Mouse (Mus musculus) Patski (cell line): ENCODE measurements around the gene Tnpo1. TPM values are rescaled to one million over a fixed set of nuclear protein-coding genes. Genes with fewer than 3 reads are reported as not detected.

Experiments used
- ATAC-seq: fragments of 100-300 bp; one replicate; pipeline ENCODE4 v1.8.0; 2021
- CTCF ChIA-PET: fragments of 350-600 bp; sonication (Branson Sonifier 250); formaldehyde crosslinking; loops from one replicate; lab custom pipeline; 2022; ENCODE audit warnings: inconsistent platforms; lab: Charles Lee
- POLR2A ChIA-PET: fragments of 350-600 bp; sonication (Branson Sonifier 250); formaldehyde crosslinking; loops from one replicate; lab custom pipeline; 2022; ENCODE audit warnings: antibody characterized with exemption, inconsistent platforms; lab: Charles Lee
- DNase-seq: peaks from one replicate; pipeline ENCODE4 v3.0.0-alpha.2; 2011; ENCODE audit warnings: low read depth, low spot score
- H3K27me3 ChIP-seq: fragments of 371-371 bp; one replicate; pipeline ENCODE4 v1.5.1; 2021
- CTCF ChIP-seq: fragments of 100-300 bp; IDR thresholded peaks from one replicate; pipeline ENCODE4 v1.5.1; 2021
- in situ Hi-C: fragments of 300-500 bp; cut with MboI; formaldehyde crosslinking; loops from 3 replicates; pipeline ENCODE4 v1.11.1; 2018; ENCODE audit warnings: low pct_unique_long_range_greater_than_20kb, mixed read lengths
- polyA plus RNA-seq: library from polyadenylated mRNA; unstranded; gene quantifications from one replicate; pipeline ENCODE4 v1.2.3, GENCODE M21; 2021

The Tnpo1 gene
- polyA plus RNA-seq, 1 experiment from 2014 or later: 61.7 TPM

GRCm38 (mm10) chr13:98926958-98927242 is 716 bp upstream of the Tnpo1 start:
- no peaks in the 10 kb centered on the region for H3K27me3 ChIP-seq
- in situ Hi-C loops: no loop called here
- CTCF ChIA-PET: no interaction called here
- TF ChIP-seq CTCF: no peak
- ATAC-seq (no peak), DNase-seq (no peak)
- POLR2A ChIA-PET: interaction anchor here (1.7 kb wide), 1 partner anchor 15 kb away, joined by 5 read pairs; no protein-coding TSS in a partner anchor

GRCm38 (mm10) chr13:98925486-98926212 is 535 bp downstream of the Tnpo1 start:
- no peak for DNase-seq
- in situ Hi-C loops: no loop called here
- TF ChIP-seq CTCF: no peak
- CTCF ChIA-PET: interaction anchor here (1.1 kb wide), 1 partner anchor 20 kb away, joined by 4 read pairs; no protein-coding TSS in a partner anchor
- POLR2A ChIA-PET: interaction anchor here (0.6 kb wide), 1 partner anchor 11 kb away, joined by 3 read pairs; no protein-coding TSS in a partner anchor
- no peaks in the 10 kb centered on the region for H3K27me3 ChIP-seq
- peak; percentile 40 for ATAC-seq

- ATAC-seq (no peak), DNase-seq (no peak)
- ChIA-PET CTCF (interaction anchor here (1.1 kb wide), 1 partner anchor 21 kb away, joined by 4 read pairs; no protein-coding TSS in a partner anchor), POLR2A (no interaction called here)
- in situ Hi-C loops: no loop called here
- TF ChIP-seq CTCF: no peak
- no peaks in the 10 kb centered on the region for H3K27me3 ChIP-seq
Measured at GRCm38 (mm10) chr13:98924897-98925485, 1.2 kb downstream of the Tnpo1 start.

DNA sequence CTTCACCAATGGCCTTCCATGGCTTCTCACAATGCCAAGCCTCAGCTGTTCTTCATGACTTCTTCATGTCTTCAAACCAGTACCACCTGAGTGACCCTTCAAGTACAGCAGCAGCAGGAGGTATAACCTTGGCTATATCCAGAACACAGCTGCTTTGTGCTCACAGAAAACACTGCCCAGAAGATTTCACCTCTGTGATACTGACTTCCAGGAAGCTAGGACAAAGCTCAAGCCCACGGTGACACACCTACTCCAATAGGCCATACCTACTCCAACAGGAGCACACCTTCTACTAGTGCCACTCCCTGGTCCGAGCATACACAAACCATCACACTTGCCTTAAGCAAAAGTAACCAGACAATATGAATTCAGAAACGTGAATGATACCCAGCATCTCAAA is 3.4 kb downstream of the Tnpo1 start:
- in situ Hi-C loops: no loop called here
- ChIA-PET POLR2A (no interaction called here), CTCF (no interaction called here)
- DNase-seq: no peak
- no peak for TF ChIP-seq CTCF
- ATAC-seq: no peak
- H3K27me3 ChIP-seq: no peaks in the 10 kb centered on the region

GRCm38 (mm10) chr13:98921276-98921675 is 4.9 kb downstream of the Tnpo1 start:
- no peaks in the 10 kb centered on the region for H3K27me3 ChIP-seq
- DNase-seq (no peak), ATAC-seq (no peak)
- CTCF ChIA-PET: no interaction called here
- in situ Hi-C loops: no loop called here
- no peak for TF ChIP-seq CTCF
- POLR2A ChIA-PET: no interaction called here

- ATAC-seq: no peak
- TF ChIP-seq CTCF: no peak
- no peak for DNase-seq
- CTCF ChIA-PET: interaction anchor here (0.9 kb wide), 1 partner anchor 10 kb away, joined by 3 read pairs; no protein-coding TSS in a partner anchor
- H3K27me3 ChIP-seq: no peaks in the 10 kb centered on the region
- in situ Hi-C loops: no loop called here
- POLR2A ChIA-PET: no interaction called here
Measured at GRCm38 (mm10) chr13:98920300-98920699, 5.9 kb downstream of the Tnpo1 start.

DNA sequence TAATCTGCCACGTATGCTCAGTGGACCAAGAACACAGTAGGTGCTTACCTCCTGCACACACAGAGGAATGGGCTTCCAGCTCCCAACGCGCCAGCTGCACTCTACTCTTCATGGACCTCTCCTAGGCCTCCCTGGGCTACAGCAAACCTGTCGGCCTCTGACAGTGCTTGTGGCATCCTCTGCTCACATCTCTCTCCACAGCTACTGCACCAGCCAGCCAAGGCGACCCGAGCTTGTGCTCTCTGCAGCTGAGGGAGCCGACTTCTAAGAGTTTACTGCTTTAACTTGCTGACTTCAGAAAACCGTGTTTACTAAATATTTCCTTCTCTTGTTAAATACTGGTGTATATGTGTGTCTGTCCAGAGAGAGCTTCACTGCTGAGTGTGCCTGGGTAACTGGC is 6.5 kb downstream of the Tnpo1 start:
- ChIA-PET CTCF (interaction anchor here (0.9 kb wide), 1 partner anchor 9 kb away, joined by 3 read pairs; no protein-coding TSS in a partner anchor), POLR2A (no interaction called here)
- no peak for TF ChIP-seq CTCF
- H3K27me3 ChIP-seq: no peaks in the 10 kb centered on the region
- DNase-seq (no peak), ATAC-seq (no peak)
- in situ Hi-C loops: no loop called here

DNA sequence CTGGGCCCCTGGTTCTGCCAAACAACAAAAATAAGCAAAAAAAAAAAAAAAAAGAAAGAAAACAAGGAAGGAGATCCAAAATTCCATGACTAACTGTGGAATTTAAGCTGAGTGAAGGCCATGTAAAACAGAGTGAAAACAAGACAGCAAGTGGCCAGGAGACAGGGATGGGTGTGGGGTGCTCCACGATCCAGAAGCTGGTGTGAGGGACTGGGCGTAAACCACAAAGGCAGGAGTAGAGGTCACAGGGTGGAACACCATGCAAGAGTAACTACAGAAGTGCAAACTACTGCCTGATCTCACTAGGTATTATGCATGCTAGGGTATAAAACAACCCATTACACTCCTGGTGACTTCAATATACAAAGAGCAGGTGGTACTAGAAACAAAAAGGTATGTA is 8.3 kb downstream of the Tnpo1 start:
- no peak for DNase-seq
- no peak for ATAC-seq
- H3K27me3 ChIP-seq: no peaks in the 10 kb centered on the region
- POLR2A ChIA-PET: no interaction called here
- no peak for TF ChIP-seq CTCF
- CTCF ChIA-PET: no interaction called here
- in situ Hi-C loops: no loop called here

GRCm38 (mm10) chr13:98915591-98915990 is 10.6 kb downstream of the Tnpo1 start:
- POLR2A ChIA-PET: no interaction called here
- CTCF ChIA-PET: no interaction called here
- H3K27me3 ChIP-seq: no peaks in the 10 kb centered on the region
- ATAC-seq (no peak), DNase-seq (no peak)
- in situ Hi-C loops: no loop called here
- no peak for TF ChIP-seq CTCF

- in situ Hi-C loops: no loop called here
- H3K27me3 ChIP-seq: no peaks in the 10 kb centered on the region
- ATAC-seq (no peak), DNase-seq (no peak)
- no peak for TF ChIP-seq CTCF
- ChIA-PET POLR2A (no interaction called here), CTCF (interaction anchor here (1.3 to 1.4 kb wide), 2 partner anchors 9 to 99 kb away, joined by 3 to 4 read pairs; partner anchors contain the start of gene Fcho2)
Measured at GRCm38 (mm10) chr13:98914844-98915212, 11.4 kb downstream of the Tnpo1 start.
